Mouse (Mus musculus): Measurements from ENCODE around the gene Zfp652.

Zfp652 gene

DNA sequence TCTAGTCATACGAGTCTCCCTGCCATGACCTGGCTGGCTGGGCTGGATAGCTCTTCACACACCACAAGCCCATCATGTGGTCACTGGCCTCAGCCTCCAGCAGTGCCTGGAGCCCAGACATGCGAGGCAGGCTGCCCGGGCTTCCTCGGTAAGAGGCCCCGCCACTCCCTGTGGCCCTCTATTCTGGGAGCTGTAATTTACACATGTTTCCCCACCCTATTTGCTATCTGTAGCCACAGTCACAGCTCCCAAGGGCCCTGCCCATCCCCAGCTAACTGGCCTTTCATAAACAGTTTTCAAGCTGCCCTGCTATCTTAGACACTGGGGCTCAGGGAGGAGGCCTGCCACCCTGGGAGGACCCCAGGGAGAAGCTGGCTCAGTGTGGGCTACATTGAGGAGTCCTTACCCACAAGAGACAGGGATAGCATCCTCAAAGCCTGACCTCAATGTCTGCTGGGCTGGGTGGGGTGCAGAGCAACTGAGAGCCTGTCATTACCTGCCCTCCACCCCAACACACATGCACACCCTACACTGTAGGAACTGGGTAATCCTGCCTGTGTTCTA is 96.1 kb downstream of the Zfp652 start:
- ATAC-seq (ENCODE audit: low TSS enrichment), result no peak

DNA sequence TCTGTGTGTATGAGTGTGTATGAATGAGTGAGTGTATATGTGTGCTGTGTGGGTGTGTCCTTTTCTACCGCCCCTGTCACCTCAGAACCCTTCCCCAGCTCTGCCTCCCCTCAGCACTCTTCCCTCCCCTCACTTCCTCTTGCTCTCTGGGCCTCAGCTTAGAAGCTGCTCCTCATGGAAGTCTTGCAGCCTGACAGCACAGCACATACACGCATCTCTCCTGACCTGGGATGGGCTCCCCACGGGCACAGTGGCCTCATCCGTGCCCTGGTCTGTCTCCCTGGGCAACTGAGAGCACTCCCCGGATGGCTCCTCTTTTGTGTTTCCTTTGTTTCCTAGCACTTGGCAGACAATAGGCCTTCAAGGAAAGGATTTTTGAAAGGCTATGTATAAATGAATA is 97.1 kb downstream of the Zfp652 start:
- no peak for ATAC-seq (ENCODE audit: low TSS enrichment)

DNA sequence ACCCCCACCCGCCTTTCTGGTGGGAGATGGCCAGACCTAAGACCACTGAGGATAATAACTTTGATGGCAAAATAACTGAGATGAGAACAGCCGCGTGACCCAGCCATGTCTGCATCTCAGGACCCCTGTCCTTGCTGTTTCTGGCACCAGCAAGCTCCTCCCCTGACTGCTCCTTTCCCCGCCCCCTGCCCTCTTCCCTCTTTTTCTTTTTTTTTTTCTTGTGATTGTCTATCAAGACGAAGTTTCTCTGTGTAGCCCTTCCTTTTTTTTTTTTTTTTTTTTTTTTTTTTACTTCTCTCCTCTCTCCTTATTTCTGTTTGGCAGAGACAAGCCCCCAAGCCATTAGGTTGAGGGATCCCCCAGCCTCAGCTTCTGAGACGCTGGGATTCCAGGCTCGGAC is 98.4 kb downstream of the Zfp652 start:
- ATAC-seq (ENCODE audit: low TSS enrichment), result no peak

DNA sequence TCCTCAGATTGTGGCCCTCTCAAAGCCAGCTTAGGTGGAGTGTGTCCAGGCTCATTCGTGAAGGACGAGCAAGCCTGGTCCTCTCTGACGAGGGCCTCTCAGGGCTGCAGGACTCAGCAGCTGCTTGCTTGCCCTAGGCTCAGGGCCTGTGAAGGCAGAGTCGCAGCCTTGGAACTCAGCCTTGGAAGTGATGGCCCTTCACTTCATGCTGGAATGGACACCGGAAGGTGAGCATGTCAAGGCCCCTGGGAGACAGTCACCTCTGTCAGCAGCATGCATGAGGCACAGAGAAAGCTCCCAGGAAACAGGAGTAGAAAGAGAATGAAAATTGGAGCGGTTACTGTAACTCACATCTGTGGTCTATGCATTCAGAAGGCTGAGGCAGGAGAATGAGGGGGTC is 99.3 kb downstream of the Zfp652 start:
- ATAC-seq (ENCODE audit: low TSS enrichment), result no peak

DNA sequence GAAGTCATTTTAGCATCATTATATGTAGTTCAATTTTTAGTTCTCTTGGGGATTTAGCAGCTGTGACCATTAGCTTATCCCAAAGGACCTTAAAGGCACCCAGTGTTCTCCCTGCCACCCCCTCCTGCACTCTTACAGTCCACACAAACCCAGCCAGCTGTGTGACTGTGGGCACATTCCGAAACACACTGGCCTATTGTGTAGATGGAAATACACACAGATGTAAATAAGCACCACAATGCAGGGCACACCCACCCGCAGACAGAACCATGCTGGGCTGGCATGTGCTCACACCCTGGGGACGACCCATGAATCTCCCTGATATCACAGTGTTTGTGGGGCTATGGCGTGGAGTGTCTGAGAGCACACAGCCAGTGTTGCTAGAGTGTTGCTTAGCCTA is 99.8 kb downstream of the Zfp652 start:
- peak; percentile 23; the same call in 1 of the 2 replicates for ATAC-seq (ENCODE audit: low TSS enrichment)

DNA sequence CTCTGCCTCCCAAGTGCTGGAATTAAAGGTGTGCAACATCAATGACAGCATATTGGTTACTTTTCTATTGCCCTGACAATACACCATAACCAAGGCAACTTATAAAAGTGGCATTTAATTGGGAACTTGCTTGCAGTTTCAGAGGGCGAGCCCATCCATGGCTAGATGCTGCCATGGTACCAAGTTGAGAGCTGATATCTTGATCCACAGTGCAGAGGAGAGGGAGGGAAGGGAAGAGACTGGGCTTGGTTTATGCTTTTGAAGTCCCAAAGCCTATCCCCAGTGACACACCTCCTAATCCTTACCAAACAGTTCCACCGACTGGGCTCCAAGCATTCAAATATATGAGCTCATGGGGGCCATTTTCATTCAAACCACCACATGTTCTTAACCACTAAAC is 101.6 kb downstream of the Zfp652 start:
- ATAC-seq (ENCODE audit: low TSS enrichment), result no peak

DNA sequence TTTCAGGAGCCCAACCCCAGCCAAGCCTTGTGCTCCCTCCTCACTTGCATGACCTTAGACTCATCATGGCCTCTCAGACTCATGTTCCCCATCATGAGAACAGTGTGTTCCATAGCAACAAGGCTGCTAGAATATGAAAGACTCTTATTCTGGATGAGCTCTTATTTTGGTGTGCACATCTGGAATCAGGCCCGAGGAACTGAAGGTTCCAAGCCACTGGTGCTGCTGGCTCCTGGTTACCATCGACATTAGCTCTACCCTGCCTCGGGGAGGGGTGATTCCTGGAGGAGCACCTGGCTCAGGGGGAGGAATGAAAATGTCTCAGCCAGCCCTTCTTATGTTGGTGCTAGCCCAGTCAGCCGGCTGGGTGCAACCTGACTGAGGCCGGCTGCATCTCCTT is 102.4 kb downstream of the Zfp652 start:
- no peak for ATAC-seq (ENCODE audit: low TSS enrichment)

DNA sequence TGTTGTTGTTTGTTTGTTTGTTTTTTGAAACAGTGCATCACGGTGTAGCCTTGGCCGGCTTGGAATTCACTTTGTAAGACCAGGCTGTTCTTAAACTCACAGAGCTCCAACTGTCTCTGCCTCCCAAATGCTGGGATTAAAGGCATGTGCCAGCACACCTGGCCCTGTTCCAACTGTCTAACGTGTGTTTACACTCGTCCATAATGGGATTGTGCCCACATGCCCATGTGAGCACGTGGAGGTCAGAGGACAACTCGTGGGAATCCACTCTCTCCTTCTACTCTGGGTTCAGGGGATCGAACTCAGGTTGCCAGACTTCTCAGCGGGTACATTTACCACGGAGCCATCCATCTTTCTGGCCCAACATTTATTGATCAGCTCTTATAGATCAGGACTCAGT is 102.9 kb downstream of the Zfp652 start:
- ATAC-seq (ENCODE audit: low TSS enrichment), result no peak

DNA sequence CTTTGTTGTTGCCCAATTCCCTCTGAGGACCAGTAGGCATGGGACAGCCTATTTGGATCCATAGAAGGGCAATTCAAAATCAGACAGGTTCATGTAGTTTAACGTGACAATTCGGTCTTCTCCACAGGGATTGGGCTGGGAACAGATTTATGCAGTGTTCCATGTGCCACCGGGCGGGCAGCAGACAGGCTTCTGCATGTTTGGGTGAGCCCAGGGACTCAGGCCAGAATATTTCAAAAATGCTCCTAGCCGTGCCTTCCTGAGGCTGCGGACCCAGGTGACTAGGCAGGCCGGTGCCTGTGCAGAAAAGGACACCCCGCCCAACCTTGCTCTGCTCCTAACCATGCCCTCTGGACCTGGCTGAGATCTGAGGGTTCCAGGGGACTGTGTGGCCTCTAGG is 106.7 kb downstream of the Zfp652 start:
- no peak for ATAC-seq (ENCODE audit: low TSS enrichment)

DNA sequence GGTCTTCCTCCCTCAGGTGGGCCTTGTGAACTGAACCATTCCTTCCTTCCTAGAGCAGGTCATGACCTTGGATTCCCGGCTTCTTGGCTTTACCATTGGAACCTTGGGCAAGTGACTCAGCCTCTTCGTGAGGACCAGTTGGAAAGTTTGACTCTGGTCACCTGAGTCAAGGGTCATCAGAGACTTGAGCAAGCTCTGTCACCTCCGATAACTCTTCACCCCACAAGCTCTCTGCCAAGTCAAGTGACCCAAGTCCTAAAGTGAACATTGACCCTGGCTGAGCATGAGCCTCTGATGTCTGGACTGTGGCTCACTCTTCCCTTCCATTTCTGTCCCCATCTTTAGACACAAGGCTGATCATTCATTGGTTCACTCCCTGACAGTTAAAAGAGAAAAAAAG is 109.0 kb downstream of the Zfp652 start:
- no peak for ATAC-seq (ENCODE audit: low TSS enrichment)

DNA sequence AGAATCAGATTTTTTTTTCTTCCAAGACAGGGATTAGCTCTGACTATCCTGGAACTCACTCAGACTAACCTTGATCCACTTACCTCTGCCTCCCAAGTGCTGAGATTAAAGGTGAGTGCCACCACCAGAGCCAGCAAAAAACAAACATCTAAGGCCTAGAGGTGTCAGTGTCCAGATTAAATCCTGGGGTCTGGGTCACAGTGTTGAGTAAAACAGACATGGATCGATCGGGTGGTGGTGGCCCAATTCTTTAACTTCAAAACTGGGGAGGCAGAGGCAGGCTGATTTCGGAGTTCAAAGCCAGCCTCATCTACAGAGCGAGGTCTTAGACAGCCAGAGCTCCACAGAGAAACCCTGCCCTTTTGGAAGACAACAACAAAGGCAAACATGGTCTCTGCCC is 110.0 kb downstream of the Zfp652 start:
- ATAC-seq (ENCODE audit: low TSS enrichment), result no peak

DNA sequence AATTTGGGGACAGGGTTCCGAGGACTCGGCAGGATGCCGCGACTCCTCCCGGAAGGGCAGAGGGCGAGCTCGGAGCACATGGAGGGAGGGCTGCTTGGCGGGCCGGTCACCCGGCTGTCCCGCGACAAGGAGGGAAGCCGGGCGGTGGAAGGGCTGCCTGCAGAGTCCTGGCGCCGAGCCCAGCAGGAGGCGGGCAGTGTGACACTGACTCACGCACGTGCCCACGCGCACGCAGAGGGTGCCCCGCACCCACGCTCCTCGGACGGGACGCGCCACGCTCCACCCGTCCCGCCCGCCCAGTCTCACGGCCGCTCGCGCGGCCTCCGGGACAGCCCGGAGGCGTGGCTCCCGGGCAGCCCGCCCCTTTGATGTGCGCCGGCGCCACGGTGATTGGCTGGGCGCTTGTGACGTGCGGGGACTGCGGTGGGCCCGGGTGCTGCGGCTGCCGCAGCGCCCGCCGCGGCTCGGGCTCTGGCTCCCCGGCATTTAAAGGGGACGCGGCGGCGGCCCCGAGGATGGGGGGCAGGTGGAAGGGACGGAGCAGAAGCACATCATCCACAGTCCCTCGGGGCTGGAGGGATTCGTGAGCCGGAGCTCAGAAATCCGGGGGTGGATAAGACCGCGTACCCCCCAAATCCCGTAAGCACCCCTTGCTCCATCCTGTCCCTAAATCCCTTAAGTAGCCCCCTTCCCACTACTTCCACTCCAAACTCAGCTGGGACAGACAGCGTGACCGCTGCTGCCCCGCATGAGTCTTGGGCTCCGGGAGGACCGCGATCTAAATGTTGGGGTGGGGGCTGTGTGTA is 111.8 kb downstream of the Zfp652 start, which contains the start of gene Phospho1:
Gene Phospho1 (plus strand): TSS at position 429 of the 806 bp plus-strand sequence.
- ATAC-seq (ENCODE audit: low TSS enrichment), result peak; percentile 94

DNA sequence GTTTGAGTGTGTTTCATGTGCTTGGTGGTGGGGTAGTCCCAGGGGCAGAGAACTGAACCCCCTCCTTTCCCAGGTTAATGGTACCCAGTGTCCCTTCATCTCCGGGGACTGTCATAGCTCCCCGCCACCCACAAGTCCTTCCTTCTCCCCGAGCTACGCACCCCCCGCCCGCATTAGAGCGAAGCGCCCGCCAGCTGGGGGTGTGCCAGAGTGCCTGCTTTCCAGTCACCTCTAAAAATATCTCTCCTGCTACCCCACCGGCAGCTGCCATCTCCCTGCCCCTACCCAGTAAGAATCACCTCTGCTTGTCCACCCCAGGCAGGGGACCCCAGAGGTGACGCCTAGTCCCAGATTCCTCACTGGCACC is 112.4 kb downstream of the Zfp652 start:
- peak; percentile 31 for ATAC-seq (ENCODE audit: low TSS enrichment)

DNA sequence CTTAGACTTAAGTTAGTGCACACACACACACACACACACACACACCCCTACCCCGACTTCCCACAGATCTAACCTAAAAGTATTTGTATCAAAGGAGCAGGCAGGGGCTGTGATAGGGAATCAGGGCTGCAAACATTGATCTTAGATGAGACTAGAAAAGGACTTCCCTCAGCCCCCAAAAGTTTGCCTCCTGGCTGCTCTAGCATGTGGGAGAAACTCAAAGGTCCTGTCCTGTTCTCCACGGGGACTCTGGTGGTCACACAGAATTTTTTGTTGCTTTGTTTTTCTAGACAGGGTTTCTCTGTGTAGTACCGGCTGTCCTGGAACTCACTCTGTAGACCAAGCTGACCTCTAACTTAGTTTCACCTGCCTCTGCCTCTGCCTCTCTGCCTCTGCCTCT is 113.2 kb downstream of the Zfp652 start:
- no peak for ATAC-seq (ENCODE audit: low TSS enrichment)

DNA sequence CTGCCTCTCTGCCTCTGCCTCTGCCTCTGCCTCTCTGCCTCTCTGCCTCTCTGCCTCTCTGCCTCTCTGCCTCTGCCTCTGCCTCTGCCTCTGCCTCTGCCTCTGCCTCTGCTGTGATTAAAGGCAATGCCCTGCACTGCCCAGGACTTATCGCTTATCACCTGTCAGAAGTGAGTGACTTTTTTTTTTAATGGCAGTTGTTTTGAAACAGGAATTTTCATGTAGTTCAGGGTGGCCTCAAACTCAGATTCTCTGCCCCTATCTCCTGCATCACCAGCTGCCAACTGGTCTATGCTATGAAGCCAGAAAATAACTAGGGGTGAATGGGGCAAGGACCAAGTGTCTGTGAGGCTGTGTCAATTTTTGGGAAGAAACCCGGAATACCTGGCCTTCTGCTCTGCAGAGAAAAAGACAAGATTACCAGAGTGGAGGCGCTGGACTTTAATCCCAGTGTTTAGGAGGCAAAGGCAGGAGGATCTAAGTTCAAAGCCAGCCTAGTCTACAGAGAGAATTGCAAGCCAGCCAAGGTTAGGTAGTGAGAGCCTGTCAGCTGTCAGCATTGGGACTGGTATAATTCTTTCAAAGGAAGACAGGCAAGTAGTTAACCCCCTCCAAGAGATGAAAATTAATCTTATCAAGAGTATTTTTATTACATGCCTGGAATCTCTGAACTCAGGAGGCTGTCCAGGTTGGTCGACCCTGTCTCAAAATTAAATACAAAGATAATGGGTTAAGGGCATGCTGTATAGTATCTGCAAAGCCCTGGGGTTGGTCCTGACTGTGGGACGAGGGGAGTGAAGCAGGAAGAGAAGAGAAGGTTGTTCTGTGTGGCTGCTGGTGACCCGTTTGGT is 114.1 kb downstream of the Zfp652 start:
- ATAC-seq (ENCODE audit: low TSS enrichment), result no peak

DNA sequence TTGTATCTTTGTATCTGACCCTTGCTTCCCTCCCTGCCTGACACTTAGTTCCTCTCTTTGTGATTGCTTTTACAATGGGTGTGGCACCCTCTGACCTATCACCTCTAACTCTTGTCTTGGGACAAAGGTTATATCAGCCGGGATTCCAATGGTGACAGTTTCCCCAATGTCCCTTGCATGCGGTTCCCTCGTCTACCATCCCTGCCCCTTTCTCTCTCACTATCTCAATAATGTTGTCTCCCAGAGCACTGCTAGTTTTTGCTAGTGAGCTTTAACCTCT is 114.6 kb downstream of the Zfp652 start:
- no peak for ATAC-seq (ENCODE audit: low TSS enrichment)

DNA sequence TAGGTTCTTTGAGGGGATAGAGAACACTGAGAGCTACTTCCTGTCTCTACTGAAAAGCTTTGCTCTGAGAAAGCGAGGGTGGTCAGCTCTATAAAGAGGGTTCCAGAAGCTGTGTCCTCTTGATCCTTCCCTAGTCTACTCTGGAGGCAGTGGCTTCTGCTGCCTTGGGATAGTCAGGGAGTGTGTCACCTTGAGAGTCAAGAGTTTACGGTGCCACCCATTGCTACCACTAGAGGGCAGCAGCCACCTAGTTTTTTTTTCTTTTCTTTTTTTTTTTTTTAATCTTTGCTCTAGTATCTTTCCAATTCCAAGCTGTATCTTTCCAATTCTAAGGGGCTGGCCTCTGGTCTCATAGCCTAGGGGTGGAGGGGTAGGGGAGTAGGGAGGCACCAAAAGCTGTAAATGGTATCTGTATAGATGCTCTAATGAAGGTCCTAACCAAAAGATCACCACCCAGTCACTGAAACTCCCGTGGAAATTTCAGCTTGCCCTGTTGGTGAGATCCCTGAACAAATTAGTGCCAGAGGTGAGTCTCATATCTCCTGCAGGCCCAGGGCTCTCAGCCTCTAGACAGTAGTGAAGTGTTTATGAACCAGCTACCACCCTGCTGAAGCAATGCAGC is 115.1 kb downstream of the Zfp652 start:
- no peak for ATAC-seq (ENCODE audit: low TSS enrichment)

DNA sequence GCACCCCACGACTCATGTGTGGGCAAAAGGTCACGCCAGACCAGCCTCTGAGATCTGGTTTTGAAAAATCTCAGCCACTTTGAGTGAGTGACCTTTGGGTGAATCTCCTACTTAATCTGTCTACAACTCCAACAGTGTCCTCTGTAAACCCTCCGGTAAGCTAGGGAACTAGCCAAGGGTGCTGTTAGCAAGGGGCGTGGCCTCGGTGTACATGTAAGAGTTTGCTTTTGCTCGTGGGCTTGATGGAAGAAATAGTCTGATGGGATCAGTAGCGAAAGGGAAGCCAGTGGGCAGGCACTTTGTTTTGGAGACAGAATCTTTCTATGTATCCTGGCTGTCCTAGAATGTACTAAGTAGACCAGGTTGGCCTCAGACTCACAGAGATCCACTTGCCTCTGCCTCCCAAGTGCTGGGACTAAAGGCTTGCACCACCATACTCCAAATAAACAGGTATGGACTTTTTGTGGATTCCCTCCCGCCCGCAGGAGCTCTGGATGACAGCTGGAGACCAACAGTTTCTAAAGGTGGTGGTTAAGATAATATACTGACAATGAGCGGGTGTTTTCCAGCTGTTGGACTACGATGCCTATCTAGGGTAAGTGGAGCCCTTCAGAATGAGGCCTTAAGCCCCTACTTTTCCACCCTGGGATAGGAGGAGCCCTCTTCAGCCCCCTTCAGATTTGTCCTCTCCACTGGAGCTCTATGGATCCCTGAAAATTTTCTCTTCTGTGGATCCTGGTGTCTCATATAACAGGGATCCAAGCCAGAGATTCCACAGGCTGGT is 115.9 kb downstream of the Zfp652 start:
- no peak for ATAC-seq (ENCODE audit: low TSS enrichment)

DNA sequence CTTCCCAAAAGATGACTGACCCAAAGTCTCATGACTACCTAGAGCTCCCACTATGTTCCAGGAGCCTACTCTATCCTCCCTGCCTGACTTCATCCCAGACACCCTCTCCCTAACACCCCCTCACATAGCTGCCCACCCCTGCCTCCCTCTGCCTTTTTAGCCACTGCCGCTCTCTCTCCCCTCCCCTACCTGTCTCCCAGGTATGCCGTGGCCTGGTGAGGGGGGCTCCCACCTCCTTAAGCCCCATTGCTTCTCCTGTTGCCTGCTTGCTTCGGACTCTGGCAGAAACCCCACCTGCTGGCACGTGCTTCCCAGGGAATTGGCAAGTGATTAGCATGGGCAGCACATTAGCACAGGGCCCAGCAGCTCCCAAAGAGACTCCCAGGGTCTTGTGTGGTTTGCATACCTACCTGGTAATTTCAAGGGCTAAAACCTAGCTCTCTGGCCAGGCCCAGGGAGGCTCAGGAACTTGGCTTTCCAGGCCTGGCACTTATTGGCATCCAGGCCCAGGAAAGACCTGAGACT is 117.1 kb downstream of the Zfp652 start:
- no peak for ATAC-seq (ENCODE audit: low TSS enrichment)

DNA sequence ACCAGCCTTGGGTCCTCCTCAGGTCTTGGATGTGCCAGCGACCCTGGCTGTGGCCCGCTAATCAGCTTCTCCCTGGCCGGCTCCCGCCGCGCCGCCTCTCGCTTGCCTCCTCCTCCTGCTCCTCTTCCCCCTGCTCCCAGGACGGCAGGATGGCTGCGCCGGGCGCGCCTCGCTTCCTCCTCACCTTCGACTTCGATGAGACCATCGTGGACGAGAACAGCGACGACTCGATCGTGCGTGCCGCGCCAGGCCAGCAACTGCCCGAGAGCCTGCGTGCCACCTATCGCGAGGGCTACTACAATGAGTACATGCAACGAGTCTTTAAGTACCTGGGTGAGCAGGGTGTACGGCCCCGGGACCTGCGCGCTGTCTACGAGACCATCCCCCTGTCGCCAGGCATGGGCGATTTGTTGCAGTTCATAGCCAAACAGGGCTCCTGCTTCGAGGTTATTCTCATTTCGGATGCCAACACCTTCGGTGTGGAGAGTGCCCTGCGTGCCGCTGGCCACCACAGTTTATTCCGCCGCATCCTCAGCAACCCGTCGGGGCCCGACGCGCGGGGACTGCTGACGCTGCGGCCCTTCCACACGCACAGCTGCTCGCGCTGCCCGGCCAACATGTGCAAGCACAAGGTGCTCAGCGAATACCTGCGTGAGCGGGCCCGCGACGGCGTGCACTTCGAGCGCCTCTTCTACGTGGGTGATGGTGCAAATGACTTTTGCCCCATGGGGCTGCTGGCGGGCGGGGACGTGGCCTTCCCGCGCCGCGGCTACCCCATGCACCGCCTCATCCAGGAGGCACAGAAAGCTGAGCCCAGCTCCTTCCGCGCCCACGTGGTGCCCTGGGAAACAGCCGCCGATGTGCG is 118.2 kb downstream of the Zfp652 start:
- no peak for ATAC-seq (ENCODE audit: low TSS enrichment)

DNA sequence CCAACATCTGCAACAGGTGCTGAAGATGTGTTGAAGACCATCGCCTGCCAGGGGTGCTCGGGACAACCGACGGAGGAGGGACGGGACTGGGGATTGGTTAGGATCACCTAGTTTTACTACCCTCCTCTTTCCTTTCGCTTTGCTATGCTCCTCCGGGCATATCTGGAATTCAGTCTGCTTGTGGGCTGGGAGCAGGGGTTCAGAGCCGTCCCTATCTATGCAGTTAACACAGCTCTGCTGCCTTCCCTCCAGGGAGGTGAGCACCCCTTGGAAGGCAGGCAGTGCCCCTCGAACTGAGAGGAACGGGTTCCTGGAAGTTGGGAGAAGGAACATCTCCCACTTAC is 118.8 kb downstream of the Zfp652 start:
- no peak for ATAC-seq (ENCODE audit: low TSS enrichment)
